Mouse (Mus musculus): ENCODE data around the gene Ckmt2.
A peak's percentile ranks its signal among the peaks of the same experiment; 100 is the strongest.

The Ckmt2 gene

DNA sequence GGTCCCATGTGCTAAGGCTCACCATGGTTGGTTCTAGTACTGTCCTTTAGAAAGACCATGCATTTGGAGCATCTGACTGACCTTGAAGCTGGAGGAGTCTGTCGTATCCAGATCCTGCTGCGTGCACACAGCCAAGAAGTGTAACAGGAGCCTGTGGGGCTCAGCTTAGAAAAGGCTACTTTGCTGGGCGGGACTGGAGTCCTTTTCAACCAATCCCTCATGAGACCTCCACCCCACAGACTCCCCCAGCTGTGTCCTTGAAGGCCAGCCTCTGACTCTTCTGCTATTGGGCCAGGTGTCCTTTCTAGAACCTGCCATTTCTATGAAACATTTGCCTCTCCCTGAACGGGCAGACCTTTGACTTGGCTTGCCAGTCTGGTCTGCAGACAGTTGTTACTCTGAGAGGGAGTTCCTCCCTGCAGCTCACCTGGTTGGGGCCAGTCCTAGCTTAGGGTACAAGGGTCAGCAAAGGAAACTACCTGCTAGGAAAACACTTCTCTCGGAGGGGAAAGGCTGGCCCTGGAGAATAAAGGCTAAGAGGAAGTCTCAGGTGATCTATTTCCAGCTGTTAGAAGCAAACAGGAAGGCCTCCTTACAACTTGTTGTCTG lies at the start of gene Ckmt2:
Ckmt2 (minus strand) TSS at position 145 of the 609 bp plus-strand sequence.
- DNase-seq, result peak; percentile 18

DNA sequence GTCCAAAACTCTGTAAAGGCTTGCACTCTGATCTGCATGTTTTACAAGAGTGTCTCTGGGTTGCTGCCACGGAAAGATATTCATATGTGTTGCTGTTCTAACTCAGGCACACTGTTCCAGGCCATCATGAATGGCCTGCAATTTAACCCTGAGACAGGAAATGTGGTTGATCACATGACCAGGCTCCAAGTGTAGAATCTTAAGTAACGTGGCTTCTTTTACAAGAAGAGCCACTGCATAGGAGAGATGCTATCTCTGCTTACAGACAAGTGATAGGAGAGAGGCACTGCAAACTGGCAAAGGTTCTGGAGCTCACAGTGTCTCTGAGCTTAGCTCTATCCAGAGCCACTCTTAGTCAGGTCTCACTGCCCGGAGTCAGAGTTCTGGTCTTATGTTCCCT lies 44.3 kb upstream of the Ckmt2 start:
- DNase-seq, result no peak

DNA sequence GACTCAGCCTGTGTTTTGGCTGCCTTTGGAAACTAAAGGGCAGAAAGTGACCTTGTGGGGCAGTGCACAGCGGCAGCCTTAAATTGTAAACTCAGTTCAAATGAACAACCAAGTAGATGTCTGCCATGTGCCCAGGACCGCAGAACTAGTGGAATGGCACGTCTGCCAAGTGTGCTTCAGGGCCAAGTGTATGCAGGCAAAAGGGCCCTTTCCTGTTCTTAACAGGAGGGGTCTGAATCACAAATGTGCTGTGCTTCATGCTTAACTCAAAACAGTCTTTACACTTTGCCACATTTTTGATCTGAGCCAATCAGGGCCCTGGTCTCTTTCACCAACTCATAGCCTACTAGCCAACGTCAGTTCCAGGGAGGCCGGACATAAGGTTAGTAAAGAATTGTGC lies 42.1 kb upstream of the Ckmt2 start:
- no peak for DNase-seq

DNA sequence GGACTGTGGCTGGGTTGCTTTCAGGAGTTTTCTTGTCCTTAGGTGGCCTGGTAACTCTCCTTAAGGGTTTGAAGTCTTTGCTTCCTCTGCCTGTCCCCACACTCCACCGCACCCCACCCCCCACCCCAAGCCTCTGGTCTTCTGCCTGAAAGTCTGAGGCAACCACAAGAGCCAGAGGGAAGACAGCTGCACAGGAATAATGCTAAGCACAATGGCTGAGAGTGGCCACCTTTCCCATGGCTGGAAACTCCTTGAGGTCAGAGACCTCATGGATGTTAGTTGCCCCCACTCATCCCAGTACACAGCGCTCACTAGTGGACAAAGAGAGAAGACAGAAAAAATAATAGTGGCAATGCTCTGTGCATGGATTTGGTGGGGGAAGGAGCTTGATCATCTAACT lies 41.1 kb upstream of the Ckmt2 start:
- DNase-seq, result no peak

DNA sequence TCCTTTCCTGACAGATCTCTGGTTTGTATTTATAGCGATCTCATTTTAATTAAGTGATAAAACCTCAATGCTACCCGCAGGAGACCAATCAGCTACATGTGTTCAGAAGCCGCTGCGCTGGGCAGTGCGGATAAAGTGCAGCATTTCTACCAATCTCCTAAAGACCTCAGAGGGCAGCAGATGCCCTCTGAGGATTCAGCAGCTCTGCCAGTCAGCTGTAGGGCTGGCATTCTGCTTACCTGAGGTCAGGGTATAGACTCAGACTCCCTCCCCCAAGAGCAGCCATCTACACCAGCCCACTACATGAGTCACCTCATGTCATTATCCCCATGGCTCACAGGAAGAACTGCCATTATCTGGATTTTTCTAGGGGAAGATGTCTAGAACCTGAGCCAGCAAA lies 39.6 kb upstream of the Ckmt2 start:
- DNase-seq, result no peak

DNA sequence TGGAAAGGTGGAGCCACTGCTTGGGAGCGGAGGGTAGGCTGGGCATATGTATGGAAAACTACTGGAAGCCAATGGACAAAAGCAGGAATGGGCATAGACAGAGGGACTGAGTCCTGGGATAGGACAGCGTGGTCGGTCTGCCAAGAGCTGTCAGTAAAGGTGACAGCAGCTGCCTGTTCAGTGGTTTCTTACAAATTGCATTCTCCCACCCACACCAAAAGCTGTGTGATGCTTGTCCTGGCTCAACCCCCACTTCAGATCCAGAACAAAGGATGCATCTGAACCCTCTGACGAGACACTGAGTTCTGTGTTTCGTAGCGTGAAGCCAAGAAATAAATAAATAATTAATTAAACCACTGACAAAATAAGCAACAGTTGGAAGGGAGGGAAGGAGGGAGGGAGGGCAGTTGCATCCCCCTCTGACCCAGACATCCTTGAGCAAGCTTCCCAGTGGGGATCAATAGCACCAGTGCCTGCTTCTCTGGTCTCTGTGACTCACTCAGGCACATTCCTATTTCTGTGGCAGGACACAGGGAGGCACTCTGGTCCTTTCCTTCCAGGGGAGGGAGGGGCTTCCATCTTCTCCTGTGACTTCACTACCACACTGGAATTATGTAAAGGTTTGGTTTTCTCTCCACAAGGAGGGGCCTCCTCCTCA lies 39.0 kb upstream of the Ckmt2 start:
- DNase-seq, result peak; percentile 30

DNA sequence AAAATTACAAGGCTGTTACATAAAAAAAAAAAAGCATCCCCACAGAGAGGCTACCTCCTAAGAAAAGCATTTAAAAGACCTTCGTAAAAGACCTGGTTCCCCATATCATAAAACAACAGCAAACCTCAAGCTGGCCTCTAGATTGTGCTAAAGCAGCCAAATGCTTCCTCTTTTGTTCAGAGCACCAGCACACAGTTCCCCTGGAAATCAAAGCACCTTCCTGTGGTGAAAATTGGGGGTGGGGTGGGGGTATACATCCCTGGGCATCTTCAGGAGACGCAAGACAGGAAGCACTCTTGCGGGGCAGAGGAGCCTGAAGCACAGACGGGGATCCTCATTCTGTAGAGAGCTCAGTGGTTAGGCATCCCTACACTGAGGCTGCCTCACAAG lies 38.5 kb upstream of the Ckmt2 start:
- no peak for DNase-seq

DNA sequence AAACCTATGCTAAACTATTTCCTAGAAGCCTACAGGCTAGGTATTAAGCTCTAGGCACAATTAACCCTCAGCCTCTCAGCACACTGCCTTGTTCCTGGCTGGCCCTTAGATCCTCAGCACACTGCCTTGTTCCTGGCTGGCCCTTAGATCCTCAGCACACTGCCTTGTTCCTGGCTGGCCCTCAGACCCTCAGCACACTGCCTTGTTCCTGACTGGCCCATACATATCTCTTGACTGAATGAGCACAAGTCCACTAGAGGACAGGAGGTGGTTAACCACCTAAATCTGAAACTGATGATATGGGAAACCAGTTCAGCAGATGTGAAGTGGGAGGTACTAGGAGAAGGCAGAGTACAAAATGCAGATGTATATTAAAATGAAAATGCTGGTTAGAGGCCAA lies 35.0 kb upstream of the Ckmt2 start:
- DNase-seq, result no peak

DNA sequence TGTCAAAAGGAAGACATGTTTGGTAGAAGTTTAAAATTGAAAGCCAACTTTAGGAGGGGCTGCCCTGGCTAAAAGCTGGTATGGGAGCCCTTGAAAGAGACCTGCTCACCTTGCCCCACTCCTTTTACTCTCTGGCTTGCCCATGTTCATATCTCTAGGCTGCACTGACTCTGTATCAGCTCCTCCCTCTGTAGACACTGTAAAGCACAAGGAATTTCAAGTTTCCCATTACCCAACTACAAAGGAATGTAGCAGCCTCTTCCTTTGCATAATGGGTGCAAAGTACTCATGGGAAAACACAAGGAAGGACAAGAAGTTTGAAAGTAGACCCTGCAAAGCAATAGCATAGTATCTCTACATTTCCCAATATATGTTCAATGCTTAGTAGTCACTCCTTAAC lies 34.5 kb upstream of the Ckmt2 start:
- DNase-seq, result no peak

DNA sequence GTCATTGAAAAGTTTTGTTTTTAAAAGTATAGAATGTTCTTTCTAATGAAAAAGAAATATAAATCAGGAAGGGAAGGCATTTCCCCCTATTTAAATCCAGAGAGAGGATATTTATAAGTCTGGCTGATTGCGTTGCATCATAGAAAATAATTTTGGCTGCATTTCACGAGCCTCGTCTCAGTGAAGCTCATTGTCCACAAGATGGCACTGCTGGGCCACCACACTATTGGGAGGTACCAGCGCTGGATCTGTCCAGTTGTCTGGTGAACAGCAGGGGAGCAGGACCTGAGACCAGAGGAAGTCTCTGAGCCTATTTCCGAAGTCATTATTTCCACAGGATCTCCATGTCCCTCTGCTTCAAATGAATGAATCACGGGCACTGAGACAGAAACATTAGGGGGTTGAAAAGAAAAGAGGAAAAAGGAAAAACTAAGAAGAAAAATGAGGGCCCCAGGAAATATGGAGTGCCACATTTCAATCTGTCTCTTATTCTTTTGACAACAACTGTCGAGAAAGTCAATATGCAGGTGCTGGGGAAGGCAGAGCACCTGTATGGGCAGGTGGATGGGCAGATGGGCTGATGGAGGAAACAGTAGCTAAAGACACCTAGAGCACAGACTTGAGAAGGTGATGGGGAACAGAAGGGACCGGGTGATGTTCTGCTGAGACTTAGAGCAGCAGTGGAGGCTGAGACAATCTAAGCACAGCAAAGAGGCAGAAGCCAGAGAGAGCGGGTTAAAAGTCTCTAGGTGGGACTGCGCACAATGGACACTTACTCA lies 31.7 kb upstream of the Ckmt2 start:
- DNase-seq, result peak; percentile 91

DNA sequence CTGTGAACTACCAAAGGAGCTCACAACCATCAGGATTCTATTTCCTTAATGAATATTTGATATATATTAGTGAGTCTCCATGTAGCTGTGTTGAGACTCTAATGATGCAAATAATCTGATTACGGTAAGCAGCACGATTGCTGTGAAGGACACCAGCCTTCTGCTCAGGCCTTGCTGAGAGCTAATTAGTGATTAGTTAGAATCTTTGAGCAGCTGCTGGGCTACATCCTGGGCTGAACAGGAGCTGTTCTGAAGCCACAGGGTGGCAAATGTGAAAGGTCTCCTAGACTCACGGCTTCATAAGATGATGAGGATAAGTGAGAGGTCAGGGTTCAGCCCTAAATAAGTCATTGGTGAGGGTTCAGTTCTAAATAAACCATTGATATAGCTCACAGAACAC lies 29.7 kb upstream of the Ckmt2 start:
- no peak for DNase-seq

DNA sequence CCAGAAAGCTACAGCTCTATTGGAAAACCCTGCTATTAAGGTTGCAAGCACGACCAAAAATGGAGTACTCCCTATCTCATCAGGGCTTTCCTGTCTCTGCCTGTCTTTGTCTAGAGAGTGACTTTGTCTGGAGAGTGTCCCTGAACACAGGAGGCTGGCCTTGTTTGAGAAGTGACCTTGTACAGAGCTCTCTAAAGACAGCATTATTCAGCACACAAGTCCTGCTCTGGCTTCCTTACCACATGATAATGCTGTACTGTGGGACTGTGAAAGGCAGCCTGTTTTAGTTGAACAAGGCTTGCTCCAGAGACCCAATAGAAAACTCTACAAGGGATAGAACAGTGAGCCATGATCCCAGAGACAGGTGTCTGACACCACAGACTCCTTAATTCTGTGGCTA lies 19.8 kb upstream of the Ckmt2 start:
- DNase-seq, result no peak

DNA sequence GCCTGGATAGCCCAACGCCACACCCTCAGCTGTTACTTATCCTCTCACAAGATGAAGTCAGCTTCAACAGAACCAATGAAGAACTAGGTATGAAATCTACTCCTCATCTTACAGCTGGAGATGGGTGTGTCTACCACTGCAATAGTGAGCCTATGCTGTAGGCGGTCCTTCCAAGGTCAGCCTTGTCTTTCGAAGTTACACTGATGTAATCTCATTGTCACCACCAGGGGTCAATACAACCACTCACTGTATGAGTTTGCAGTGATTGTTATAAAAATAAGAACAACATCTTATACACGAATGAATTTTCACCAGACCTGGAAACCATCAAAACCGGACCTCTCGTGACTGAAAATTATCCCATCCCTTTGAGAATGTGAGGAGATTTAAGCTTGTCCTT lies 16.4 kb upstream of the Ckmt2 start:
- DNase-seq, result no peak

DNA sequence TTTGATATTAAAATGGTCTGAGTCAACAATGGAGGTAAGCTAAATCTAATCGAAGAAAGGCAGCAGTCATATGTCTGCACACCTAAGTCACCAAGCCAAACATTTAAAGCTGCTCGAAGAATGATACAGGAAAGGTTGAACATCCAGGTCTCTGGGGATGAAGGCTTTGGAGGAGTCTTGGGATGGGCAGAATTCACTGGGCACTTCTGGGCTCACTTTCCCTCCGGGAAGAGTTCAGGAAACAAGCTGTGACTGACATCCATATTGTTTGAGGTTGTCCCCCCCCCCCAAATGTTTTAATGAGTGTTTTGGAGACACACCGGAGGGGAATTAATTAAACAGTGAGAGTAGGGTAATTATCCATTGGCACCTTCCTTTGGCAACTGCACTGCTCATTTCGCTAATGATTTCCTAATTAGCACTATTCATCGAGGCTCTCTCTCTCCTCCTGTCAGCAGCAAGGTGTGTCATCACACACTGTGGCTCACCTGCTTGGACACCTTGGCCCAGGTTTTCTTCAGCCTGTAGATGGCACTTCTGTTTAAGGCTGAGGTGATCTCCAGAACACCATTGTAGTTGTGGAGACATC lies 13.4 kb upstream of the Ckmt2 start:
- no peak for DNase-seq

DNA sequence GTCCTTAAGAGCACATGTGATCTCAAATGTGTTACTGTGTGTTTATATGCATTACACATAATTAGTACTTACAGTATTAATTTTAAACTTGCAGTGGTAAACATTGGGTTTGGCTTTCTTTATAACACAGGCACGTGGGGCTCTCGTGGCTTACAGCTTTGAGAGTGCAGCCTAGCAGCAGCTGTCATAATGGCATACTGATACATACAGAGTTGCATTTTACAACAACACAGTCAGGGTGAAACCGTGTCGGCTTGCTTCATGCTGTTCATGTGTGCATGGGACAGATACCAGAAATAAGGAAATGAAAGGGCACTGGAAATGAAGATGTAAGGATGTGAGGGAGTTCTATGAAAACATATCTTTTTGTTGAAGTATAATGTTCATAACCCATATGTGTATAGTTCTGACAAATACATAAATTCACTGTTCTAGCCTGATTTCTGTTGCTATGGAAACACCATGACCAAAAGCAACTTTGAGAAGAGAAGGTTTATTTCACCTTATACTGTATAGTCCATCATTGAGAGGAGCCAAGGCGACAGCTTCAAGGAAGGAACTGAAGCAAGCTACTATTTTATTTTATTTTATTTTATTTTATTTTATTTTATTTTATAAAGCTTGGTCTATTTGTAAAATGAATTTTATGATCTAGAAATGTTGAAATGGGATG lies 8.2 kb upstream of the Ckmt2 start:
- no peak for DNase-seq

DNA sequence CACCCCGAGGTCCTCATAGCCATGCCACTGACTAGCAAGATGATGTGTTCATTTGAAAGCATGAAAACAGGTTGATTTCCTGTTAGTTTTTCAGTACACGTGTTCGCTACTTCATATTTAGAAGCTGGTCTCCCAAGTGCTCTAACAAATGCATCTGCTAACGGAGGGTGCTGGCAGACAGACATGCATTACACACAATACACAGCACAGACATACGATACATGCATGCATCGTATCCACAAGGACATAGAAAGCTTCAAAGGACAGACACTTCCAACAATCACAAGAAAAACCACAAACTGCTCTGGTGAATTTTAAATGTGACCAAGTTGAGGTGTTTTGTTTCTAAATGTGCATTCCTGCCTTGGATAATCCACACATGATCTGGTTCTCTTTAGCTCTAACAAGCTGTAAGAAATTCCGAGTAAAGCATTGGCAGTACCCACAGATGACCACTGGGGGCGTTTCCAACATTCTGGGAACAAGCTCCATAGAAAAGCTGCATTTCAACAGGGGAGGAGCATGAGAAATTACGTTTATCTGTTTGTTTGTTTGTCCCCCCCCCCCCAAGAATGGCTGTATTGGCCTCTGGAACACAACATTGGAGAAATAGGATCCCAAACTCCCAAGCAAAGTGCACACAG lies 5.3 kb upstream of the Ckmt2 start:
- peak; percentile 66 for DNase-seq

DNA sequence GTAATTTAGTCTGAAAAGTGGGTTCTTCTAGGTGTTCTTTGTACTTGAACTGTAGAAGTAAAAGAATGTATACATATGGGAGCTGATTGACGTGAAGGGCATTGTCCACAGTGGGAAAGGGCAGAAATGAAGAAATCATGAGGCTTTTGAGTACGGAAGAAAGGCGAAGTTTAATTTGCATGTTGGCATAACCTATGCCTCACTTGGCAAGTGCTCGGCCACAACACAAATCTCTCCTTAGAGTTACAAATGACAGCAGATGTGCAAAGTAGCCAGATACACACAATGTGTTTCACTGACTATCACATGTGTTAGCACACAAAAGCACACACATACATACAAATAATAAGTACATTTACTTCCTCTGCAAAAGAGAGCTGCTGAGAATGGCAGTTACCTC lies 3.6 kb upstream of the Ckmt2 start:
- no peak for DNase-seq

DNA sequence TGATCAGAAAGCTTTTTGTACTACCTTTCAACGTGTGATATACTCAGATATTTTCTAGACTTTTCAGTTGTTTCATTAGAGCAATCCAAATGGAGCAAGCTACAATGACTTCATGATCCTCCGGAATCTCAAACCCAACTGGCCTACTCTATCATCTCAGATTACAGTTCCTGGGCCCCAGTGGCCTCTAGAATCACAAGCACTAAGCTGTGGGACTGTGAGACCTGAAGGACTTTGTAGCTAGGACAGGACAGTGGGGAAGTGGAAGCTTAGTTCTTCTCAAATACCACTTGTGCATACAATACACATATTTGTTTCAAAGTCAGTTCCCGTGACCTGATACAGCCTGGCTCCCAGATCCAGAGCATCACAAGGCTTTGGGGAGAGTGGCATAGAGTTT lies 1.3 kb upstream of the Ckmt2 start:
- DNase-seq, result no peak

DNA sequence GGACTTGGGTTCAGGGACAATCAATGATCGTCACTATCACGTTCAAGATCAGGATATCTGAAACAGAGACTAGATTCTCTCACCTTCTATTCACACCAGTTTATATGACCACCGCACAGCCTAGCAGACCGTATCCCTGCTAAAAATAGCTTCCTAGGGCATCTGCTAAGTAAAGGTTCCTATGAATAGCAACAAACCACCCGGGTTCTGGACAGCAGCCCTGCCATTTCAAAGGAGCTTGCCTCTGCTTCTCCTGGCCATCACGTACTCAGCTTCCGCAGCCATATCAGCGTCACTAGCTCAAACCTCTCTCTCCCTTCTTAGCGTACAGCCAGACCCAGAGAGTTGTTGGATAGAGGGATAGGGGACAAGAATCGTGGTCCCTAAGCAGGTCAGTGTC lies 665 bp upstream of the Ckmt2 start:
- no peak for DNase-seq

DNA sequence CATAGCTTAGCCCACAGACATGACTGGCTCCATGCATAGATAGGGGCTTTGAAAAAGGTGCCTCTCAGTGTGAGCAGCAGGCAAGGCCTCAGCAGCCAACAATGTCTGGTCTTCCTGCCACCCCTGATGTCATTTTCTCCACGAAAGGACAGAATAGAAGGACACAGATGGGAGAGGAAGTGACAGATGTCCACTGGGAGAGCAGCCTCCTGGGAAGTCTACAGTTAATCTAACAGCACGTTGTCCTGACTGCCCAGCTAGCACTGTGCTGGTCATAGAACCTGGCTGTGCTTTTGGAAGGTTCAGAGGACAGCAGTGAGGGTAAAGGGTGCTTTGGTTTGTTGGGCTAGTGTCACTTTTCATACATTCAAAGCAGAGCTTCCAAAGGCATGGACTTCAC lies 1.1 kb downstream of the Ckmt2 start:
- no peak for DNase-seq

DNA sequence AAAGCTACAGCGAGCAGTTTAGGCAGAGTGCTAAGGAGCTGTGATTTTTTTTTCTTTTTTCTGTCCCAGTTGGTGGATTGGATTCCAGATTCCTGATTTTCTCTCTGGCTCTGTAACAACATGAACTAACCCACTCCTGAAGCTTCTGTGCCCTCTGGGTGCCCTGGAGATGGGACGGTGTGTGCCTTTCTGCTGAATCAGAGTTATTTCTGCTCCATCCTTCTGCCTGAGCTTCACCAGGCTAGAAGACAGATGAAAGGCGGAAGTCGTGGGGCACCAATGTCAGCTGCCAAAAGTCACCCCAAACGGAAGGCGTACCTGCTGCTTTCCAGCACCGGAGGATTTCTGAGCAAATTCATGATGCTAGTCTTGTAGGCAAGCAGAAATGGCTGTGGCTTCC lies 2.1 kb downstream of the Ckmt2 start:
- DNase-seq, result no peak

DNA sequence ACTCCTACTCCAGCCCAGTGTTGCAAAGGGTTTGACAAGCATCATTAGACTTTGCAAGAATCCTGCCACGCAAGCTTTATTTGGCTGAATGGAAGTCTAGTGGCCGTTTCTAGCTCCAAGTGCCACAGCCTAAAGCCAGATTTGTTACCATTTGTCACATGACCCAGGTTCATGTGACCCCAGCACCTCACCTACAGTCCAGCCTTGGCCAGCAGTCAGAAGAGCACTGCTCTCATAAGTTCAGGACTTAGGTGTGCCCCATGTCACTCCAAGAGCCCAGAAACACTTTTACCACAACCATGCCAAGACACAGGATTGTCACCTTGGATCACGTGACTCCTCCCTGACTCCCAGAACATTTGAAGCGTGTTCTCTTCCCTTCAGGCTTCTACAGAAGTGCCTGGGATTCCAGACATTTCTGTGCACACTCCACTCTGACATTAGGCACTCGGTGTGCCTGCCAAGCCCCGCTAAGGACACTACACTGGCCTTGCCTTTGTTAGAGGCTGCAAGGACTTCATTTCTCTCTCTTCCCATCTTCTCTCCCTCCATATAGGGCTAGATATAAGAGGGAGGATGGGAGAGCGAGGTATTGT lies 2.9 kb downstream of the Ckmt2 start:
- no peak for DNase-seq

DNA sequence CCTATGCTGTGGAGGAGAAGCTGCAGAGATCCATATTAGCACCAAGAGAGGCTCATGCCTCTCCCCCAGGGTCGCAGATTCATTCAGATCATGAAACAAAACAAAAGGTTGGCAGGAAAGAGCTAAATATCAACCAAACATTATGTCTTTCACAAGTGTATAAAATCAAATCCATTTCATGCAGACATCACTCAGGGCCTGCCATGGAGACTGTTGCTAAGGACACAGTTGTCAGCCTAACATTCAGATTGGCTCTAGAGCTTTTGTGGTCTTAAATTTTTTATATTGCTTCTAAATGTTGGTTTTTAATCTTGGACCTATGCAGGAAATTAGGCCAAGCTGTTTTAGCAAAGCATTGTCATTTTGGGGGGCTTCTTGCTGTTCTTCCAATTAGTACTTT lies 8.1 kb downstream of the Ckmt2 start:
- no peak for DNase-seq

Data from kidney, postnatal 10 days (tissue).